Mouse (Mus musculus): Measurements from ENCODE around the gene Fam216a. TPM values are rescaled to one million over a fixed set of nuclear protein-coding genes. Genes with fewer than 3 reads are reported as not detected.

Gene Fam216a
- polyA plus RNA-seq, 1 experiment: 57.0 TPM

- H3K36me3 ChIP-seq (ENCODE audit: control insufficient read depth, insufficient read depth, low read length, poor library complexity, severe bottlenecking): no peaks in the 10 kb centered on the region
- peak overlapping the region; percentile 77 for H3K9ac ChIP-seq (ENCODE audit: low read depth, poor library complexity, severe bottlenecking)
- no peaks in the 10 kb centered on the region for H3K27me3 ChIP-seq (ENCODE audit: control insufficient read depth, insufficient read depth, low read length, poor library complexity, severe bottlenecking)
- no peaks in the 10 kb centered on the region for H3K4me1 ChIP-seq (ENCODE audit: control insufficient read depth, insufficient read depth, low read length)
- peak overlapping the region; percentile 94 for H3K4me3 ChIP-seq (ENCODE audit: low read depth, low read length)
- no peaks in the 10 kb centered on the region for H3K9me3 ChIP-seq (replicated peaks; ENCODE audit: control insufficient read depth, insufficient read depth, low read length, poor library complexity, severe bottlenecking)
- no peak for TF ChIP-seq EP300 (IDR thresholded peaks at IDR 0.05; ENCODE audit: insufficient read depth, low read depth, low read length)
- TF ChIP-seq POLR2A (IDR thresholded peaks at IDR 0.05; ENCODE audit: insufficient read depth, low read length): no peak
- no peak for TF ChIP-seq CTCF (IDR thresholded peaks at IDR 0.05; ENCODE audit: low read depth, low read length)
- H3K27ac ChIP-seq (ENCODE audit: insufficient read depth, low read length): peak overlapping the region; percentile 10; the same call in 1 of the 2 replicates
These were observed 17.6 kb downstream of the Fam216a start for GRCm38 (mm10) chr5:122354492-122355067.

DNA sequence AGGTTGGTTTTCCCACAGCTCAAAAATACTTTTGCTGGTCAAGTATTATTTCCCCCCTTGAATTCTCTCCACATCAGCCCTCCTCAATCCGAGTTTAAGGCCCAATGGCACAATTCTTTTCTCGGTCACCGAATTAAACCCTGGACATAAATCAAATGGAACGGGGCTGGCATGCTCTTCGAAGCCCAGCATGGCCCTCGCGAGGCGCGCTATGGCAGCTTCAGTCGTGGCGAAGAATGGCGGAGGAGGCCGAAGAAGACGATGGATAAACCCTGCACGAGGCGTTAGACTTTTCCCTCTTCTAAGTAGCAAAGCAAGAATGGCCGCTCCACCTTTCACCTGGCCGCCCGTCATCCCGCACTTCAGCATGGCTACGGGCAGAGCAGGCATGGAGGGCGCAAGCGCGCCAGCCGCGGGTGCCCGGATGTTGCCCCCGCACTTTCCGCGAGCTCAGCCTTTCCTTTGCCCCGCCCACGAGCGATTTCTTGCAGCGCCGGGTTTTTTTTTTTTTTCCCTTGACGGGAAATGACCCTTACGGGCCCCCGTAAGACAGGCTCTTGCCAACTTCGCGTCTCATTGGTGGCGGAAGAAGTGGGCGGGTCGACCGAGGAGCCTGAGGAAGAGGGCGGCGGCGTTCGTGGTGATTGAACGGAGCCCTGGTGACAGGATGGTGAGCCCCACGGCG, 18.2 kb downstream of the Fam216a start, which contains the start of the genes Rad9b and Vps29:
Rad9b (minus strand) TSS at position 427 of the 685 bp plus-strand sequence.
Vps29 (plus strand) TSS at position 563 of the 685 bp plus-strand sequence.
- Histone ChIP-seq H3K27ac (ENCODE audit: insufficient read depth, low read length) (peak within 1 kb of the TSS; percentile 10; the same call in 1 of the 2 replicates), H3K4me1 (ENCODE audit: control insufficient read depth, insufficient read depth, low read length) (no peaks in the 10 kb centered on the region), H3K4me3 (ENCODE audit: low read depth, low read length) (peak within 1 kb of the TSS; percentile 94), H3K9me3 (replicated peaks; ENCODE audit: control insufficient read depth, insufficient read depth, low read length, poor library complexity, severe bottlenecking) (no peaks in the 10 kb centered on the region), H3K27me3 (ENCODE audit: control insufficient read depth, insufficient read depth, low read length, poor library complexity, severe bottlenecking) (no peaks in the 10 kb centered on the region), H3K36me3 (ENCODE audit: control insufficient read depth, insufficient read depth, low read length, poor library complexity, severe bottlenecking) (no peaks in the 10 kb centered on the region), H3K9ac (ENCODE audit: low read depth, poor library complexity, severe bottlenecking) (peak within 1 kb of the TSS; percentile 77)
- TF ChIP-seq CTCF (IDR thresholded peaks at IDR 0.05; ENCODE audit: low read depth, low read length): no peak
- TF ChIP-seq POLR2A (IDR thresholded peaks at IDR 0.05; ENCODE audit: insufficient read depth, low read length): peak; percentile 35

GRCm38 (mm10) chr5:122345777-122346176, 26.4 kb downstream of the Fam216a start:
- Histone ChIP-seq H3K9ac (ENCODE audit: low read depth, poor library complexity, severe bottlenecking) (no peak overlapping the region), H3K4me3 (ENCODE audit: low read depth, low read length) (no peak overlapping the region), H3K4me1 (ENCODE audit: control insufficient read depth, insufficient read depth, low read length) (no peaks in the 10 kb centered on the region), H3K9me3 (replicated peaks; ENCODE audit: control insufficient read depth, insufficient read depth, low read length, poor library complexity, severe bottlenecking) (peaks cover 3% of the 10 kb centered on the region; the same call in 1 of the 2 replicates), H3K27me3 (ENCODE audit: control insufficient read depth, insufficient read depth, low read length, poor library complexity, severe bottlenecking) (no peaks in the 10 kb centered on the region), H3K36me3 (ENCODE audit: control insufficient read depth, insufficient read depth, low read length, poor library complexity, severe bottlenecking) (no peaks in the 10 kb centered on the region), H3K27ac (ENCODE audit: insufficient read depth, low read length) (no peak overlapping the region)
- no peak for TF ChIP-seq EP300 (IDR thresholded peaks at IDR 0.05; ENCODE audit: insufficient read depth, low read depth, low read length)
- no peak for TF ChIP-seq POLR2A (IDR thresholded peaks at IDR 0.05; ENCODE audit: insufficient read depth, low read length)
- no peak for TF ChIP-seq CTCF (IDR thresholded peaks at IDR 0.05; ENCODE audit: low read depth, low read length)

DNA sequence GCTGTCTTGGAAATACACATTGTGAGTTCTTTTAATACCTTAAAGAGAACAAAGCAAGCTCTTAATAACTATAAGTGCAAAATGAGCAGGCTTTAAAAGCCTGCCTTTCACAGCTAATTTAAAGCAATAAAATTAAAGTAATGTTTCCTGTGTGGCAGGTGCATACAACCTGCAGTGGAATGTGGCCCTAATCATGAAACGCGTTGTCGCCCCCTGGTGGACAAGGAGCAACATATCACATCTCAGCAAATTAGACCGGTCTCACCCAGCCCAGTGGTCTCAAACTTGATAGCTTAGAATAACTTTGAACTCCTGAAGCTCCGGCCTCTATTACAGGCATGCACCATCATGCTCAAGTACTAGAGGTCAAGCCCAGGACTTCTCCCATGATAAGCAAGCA, 27.9 kb downstream of the Fam216a start:
- Histone ChIP-seq H3K4me3 (ENCODE audit: low read depth, low read length) (no peak overlapping the region), H3K4me1 (ENCODE audit: control insufficient read depth, insufficient read depth, low read length) (no peaks in the 10 kb centered on the region), H3K27me3 (ENCODE audit: control insufficient read depth, insufficient read depth, low read length, poor library complexity, severe bottlenecking) (no peaks in the 10 kb centered on the region), H3K9ac (ENCODE audit: low read depth, poor library complexity, severe bottlenecking) (no peak overlapping the region), H3K9me3 (replicated peaks; ENCODE audit: control insufficient read depth, insufficient read depth, low read length, poor library complexity, severe bottlenecking) (peaks cover 3% of the 10 kb centered on the region; the same call in 1 of the 2 replicates), H3K36me3 (ENCODE audit: control insufficient read depth, insufficient read depth, low read length, poor library complexity, severe bottlenecking) (no peaks in the 10 kb centered on the region), H3K27ac (ENCODE audit: insufficient read depth, low read length) (no peak overlapping the region)
- TF ChIP-seq POLR2A (IDR thresholded peaks at IDR 0.05; ENCODE audit: insufficient read depth, low read length): no peak
- peak; percentile 96 for TF ChIP-seq CTCF (IDR thresholded peaks at IDR 0.05; ENCODE audit: low read depth, low read length)

- H3K9me3 ChIP-seq (replicated peaks; ENCODE audit: control insufficient read depth, insufficient read depth, low read length, poor library complexity, severe bottlenecking): peaks cover 3% of the 10 kb centered on the region; the same call in 1 of the 2 replicates
- H3K36me3 ChIP-seq (ENCODE audit: control insufficient read depth, insufficient read depth, low read length, poor library complexity, severe bottlenecking): no peaks in the 10 kb centered on the region
- H3K27me3 ChIP-seq (ENCODE audit: control insufficient read depth, insufficient read depth, low read length, poor library complexity, severe bottlenecking): no peaks in the 10 kb centered on the region
- no peaks in the 10 kb centered on the region for H3K4me1 ChIP-seq (ENCODE audit: control insufficient read depth, insufficient read depth, low read length)
- no peak overlapping the region for H3K9ac ChIP-seq (ENCODE audit: low read depth, poor library complexity, severe bottlenecking)
- no peak overlapping the region for H3K27ac ChIP-seq (ENCODE audit: insufficient read depth, low read length)
- no peak for TF ChIP-seq POLR2A (IDR thresholded peaks at IDR 0.05; ENCODE audit: insufficient read depth, low read length)
- no peak for TF ChIP-seq EP300 (IDR thresholded peaks at IDR 0.05; ENCODE audit: insufficient read depth, low read depth, low read length)
- TF ChIP-seq CTCF (IDR thresholded peaks at IDR 0.05; ENCODE audit: low read depth, low read length): no peak
- no peak overlapping the region for H3K4me3 ChIP-seq (ENCODE audit: low read depth, low read length)
These were observed 28.4 kb downstream of the Fam216a start for GRCm38 (mm10) chr5:122343768-122344167.

DNA sequence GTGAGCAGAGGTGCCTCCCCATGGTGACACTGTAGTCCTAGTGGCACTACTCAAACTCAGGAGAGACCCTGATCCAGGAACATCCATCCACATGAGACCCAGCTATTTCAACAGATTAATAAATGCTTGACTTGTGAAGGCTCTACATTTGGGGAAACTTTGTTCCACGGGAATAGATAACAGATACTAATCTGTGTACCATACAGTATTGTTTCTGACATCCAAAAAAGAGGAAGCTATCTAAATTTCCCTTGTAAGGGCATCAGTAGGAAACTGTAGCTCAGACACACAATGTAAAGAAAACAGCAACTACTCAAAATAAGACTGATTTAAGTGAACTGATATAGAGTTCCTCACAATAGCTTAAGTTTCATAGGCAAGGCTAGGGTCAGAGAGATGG, 29.3 kb downstream of the Fam216a start:
- Histone ChIP-seq H3K36me3 (ENCODE audit: control insufficient read depth, insufficient read depth, low read length, poor library complexity, severe bottlenecking) (no peaks in the 10 kb centered on the region), H3K27me3 (ENCODE audit: control insufficient read depth, insufficient read depth, low read length, poor library complexity, severe bottlenecking) (no peaks in the 10 kb centered on the region), H3K27ac (ENCODE audit: insufficient read depth, low read length) (no peak overlapping the region), H3K9ac (ENCODE audit: low read depth, poor library complexity, severe bottlenecking) (no peak overlapping the region), H3K4me1 (ENCODE audit: control insufficient read depth, insufficient read depth, low read length) (no peaks in the 10 kb centered on the region), H3K4me3 (ENCODE audit: low read depth, low read length) (no peak overlapping the region), H3K9me3 (replicated peaks; ENCODE audit: control insufficient read depth, insufficient read depth, low read length, poor library complexity, severe bottlenecking) (peaks cover 3% of the 10 kb centered on the region; the same call in 1 of the 2 replicates)
- no peak for TF ChIP-seq POLR2A (IDR thresholded peaks at IDR 0.05; ENCODE audit: insufficient read depth, low read length)
- TF ChIP-seq EP300 (IDR thresholded peaks at IDR 0.05; ENCODE audit: insufficient read depth, low read depth, low read length): no peak
- TF ChIP-seq CTCF (IDR thresholded peaks at IDR 0.05; ENCODE audit: low read depth, low read length): no peak
